Comparison of ENCODE assay signal across 29 mouse cellular contexts in genomic region chr7:100522222-100522621, GRCm38 (mm10). TPM values are rescaled to one million over a fixed set of nuclear protein-coding genes. Genes with fewer than 3 reads are reported as not detected.
A peak's percentile ranks its signal among the peaks of the same experiment; 100 is the strongest.
DNase-seq lines count a peak whose midpoint lies in the region; ATAC-seq and TF ChIP-seq lines count a peak whose summit lies in the region.
"Had no signal": no experiment of that assay in that cellular context is flagged by ENCODE, and none has a peak within 500 bp of the region (broad histone marks: within the 10 kb centered on the region; RNA-seq: fewer than 3 reads in every experiment).

No protein-coding gene starts in this region.

- H3K4me2 ChIP-seq in midbrain, postnatal 0 days (ENCODE audit: low read depth, low read length, poor library complexity, severe bottlenecking), result no peak overlapping the region
- no peak overlapping the region for H3K4me2 ChIP-seq in midbrain, embryonic 15.5 days
- H3K4me2 ChIP-seq in stomach, postnatal 0 days (replicated peaks; ENCODE audit: low read depth), result no peak overlapping the region
- no peak overlapping the region for H3K4me2 ChIP-seq in lung, postnatal 0 days (replicated peaks; ENCODE audit: low read depth, low read length)
- H3K4me2 ChIP-seq: embryonic facial prominence, embryonic 13.5 days; forebrain, embryonic 12.5 days; forebrain, embryonic 15.5 days; heart, embryonic 11.5 days; hindbrain, embryonic 12.5 days; hindbrain, embryonic 15.5 days had no signal

- no peaks in the 10 kb centered on the region for H3K27me3 ChIP-seq in midbrain, postnatal 0 days (ENCODE audit: insufficient read depth, low read length)
- no peaks in the 10 kb centered on the region for H3K27me3 ChIP-seq in midbrain, embryonic 15.5 days (replicated peaks)
- no peaks in the 10 kb centered on the region for H3K27me3 ChIP-seq in Patski
- H3K27me3 ChIP-seq in stomach, postnatal 0 days (ENCODE audit: control insufficient read depth, insufficient read depth, low read length), result no peaks in the 10 kb centered on the region
- no peaks in the 10 kb centered on the region for H3K27me3 ChIP-seq in lung, postnatal 0 days (replicated peaks; ENCODE audit: insufficient read depth, low read length)
- H3K27me3 ChIP-seq: embryonic facial prominence, embryonic 13.5 days; forebrain, embryonic 12.5 days; forebrain, embryonic 15.5 days; hindbrain, embryonic 12.5 days; hindbrain, embryonic 15.5 days had no signal

- no peaks in the 10 kb centered on the region for H3K4me1 ChIP-seq in midbrain, postnatal 0 days (ENCODE audit: insufficient read depth, low read length)
- no peaks in the 10 kb centered on the region for H3K4me1 ChIP-seq in midbrain, embryonic 15.5 days
- H3K4me1 ChIP-seq in stomach, postnatal 0 days (replicated peaks; ENCODE audit: control insufficient read depth, insufficient read depth), result no peaks in the 10 kb centered on the region
- no peaks in the 10 kb centered on the region for H3K4me1 ChIP-seq in lung, postnatal 0 days (ENCODE audit: insufficient read depth, low read depth, low read length)
- H3K4me1 ChIP-seq: embryonic facial prominence, embryonic 10.5 days; embryonic facial prominence, embryonic 13.5 days; forebrain, embryonic 12.5 days; forebrain, embryonic 15.5 days; hindbrain, embryonic 15.5 days had no signal

- H3K9me3 ChIP-seq in midbrain, postnatal 0 days (ENCODE audit: low read length), result no peaks in the 10 kb centered on the region
- no peaks in the 10 kb centered on the region for H3K9me3 ChIP-seq in midbrain, embryonic 15.5 days
- H3K9me3 ChIP-seq in stomach, postnatal 0 days (ENCODE audit: control insufficient read depth, low read length), result no peaks in the 10 kb centered on the region
- H3K9me3 ChIP-seq in lung, postnatal 0 days (ENCODE audit: low read length), result no peaks in the 10 kb centered on the region
- H3K9me3 ChIP-seq: embryonic facial prominence, embryonic 10.5 days; embryonic facial prominence, embryonic 13.5 days; forebrain, embryonic 12.5 days; forebrain, embryonic 15.5 days; hindbrain, embryonic 12.5 days; hindbrain, embryonic 15.5 days had no signal

- no peak for TF ChIP-seq EP300 in stomach, postnatal 0 days (optimal IDR thresholded peaks at IDR 0.05)
- TF ChIP-seq EP300 in lung, postnatal 0 days (IDR thresholded peaks at IDR 0.05), result no peak

- POLR2A ChIA-PET in Patski (lab: Charles Lee), result interaction anchor here (0.6 kb wide), 1 partner anchor 150 kb away, joined by 5 read pairs; no protein-coding TSS in a partner anchor

- no peak overlapping the region for H3K9ac ChIP-seq in midbrain, postnatal 0 days (replicated peaks; ENCODE audit: low read length, poor library complexity, severe bottlenecking)
- H3K9ac ChIP-seq in midbrain, embryonic 15.5 days, result no peak overlapping the region
- no peak overlapping the region for H3K9ac ChIP-seq in stomach, postnatal 0 days (ENCODE audit: low read length)
- no peak overlapping the region for H3K9ac ChIP-seq in lung, postnatal 0 days (replicated peaks; ENCODE audit: low read depth)
- H3K9ac ChIP-seq: embryonic facial prominence, embryonic 13.5 days; forebrain, embryonic 12.5 days; forebrain, embryonic 15.5 days; hindbrain, embryonic 12.5 days; hindbrain, embryonic 15.5 days had no signal

- in situ Hi-C loops in Patski (cut with MboI; ENCODE audit: low pct_unique_long_range_greater_than_20kb), result loop anchor here (10.0 kb wide), 2 partner anchors 113 to 343 kb away; partner anchors contain the start of gene Relt

- no peaks in the 10 kb centered on the region for H3K36me3 ChIP-seq in midbrain, postnatal 0 days (ENCODE audit: insufficient read depth, low read length)
- no peaks in the 10 kb centered on the region for H3K36me3 ChIP-seq in midbrain, embryonic 15.5 days (replicated peaks)
- no peaks in the 10 kb centered on the region for H3K36me3 ChIP-seq in stomach, postnatal 0 days (ENCODE audit: control insufficient read depth, insufficient read depth, low read length)
- H3K36me3 ChIP-seq in lung, postnatal 0 days (ENCODE audit: insufficient read depth, low read length), result no peaks in the 10 kb centered on the region
- H3K36me3 ChIP-seq: embryonic facial prominence, embryonic 10.5 days; embryonic facial prominence, embryonic 13.5 days; forebrain, embryonic 12.5 days; forebrain, embryonic 15.5 days; hindbrain, embryonic 12.5 days; hindbrain, embryonic 15.5 days had no signal

- no peak for ATAC-seq in midbrain, postnatal 0 days (ENCODE audit: low FRiP score)
- no peak for ATAC-seq in midbrain, embryonic 15.5 days (replicated peaks)
- no peak for ATAC-seq in Patski
- no peak for ATAC-seq in stomach, postnatal 0 days (ENCODE audit: low FRiP score, low TSS enrichment)
- no peak for ATAC-seq in lung, postnatal 0 days
- ATAC-seq: forebrain, embryonic 15.5 days; intestine, embryonic 16.5 days had no signal

- H3K27ac ChIP-seq in gastrocnemius, adult 2 months, result no peak overlapping the region
- no peak overlapping the region for H3K27ac ChIP-seq in midbrain, postnatal 0 days (ENCODE audit: low read depth, low read length)
- H3K27ac ChIP-seq in midbrain, embryonic 15.5 days, result no peak overlapping the region
- H3K27ac ChIP-seq in stomach, postnatal 0 days (replicated peaks), result no peak overlapping the region
- no peak overlapping the region for H3K27ac ChIP-seq in lung, postnatal 0 days (ENCODE audit: low read length)
- H3K27ac ChIP-seq: embryonic facial prominence, embryonic 10.5 days; embryonic facial prominence, embryonic 13.5 days; forebrain, embryonic 12.5 days; forebrain, embryonic 15.5 days; hindbrain, embryonic 12.5 days; hindbrain, embryonic 15.5 days had no signal

- no peak overlapping the region for H3K4me3 ChIP-seq in gastrocnemius, adult 2 months
- no peak overlapping the region for H3K4me3 ChIP-seq in midbrain, postnatal 0 days (ENCODE audit: low read depth, low read length)
- H3K4me3 ChIP-seq in midbrain, embryonic 15.5 days, result no peak overlapping the region
- no peak overlapping the region for H3K4me3 ChIP-seq in stomach, postnatal 0 days (ENCODE audit: low read depth, low read length)
- no peak overlapping the region for H3K4me3 ChIP-seq in lung, postnatal 0 days (ENCODE audit: low read depth, low read length)
- H3K4me3 ChIP-seq: embryonic facial prominence, embryonic 10.5 days; embryonic facial prominence, embryonic 13.5 days; erythroblast, embryonic 14.5 days; forebrain, embryonic 12.5 days; forebrain, embryonic 15.5 days; hindbrain, embryonic 12.5 days; hindbrain, embryonic 15.5 days had no signal

- TF ChIP-seq CTCF in gastrocnemius, adult 2 months (IDR thresholded peaks at IDR 0.05), result no peak
- TF ChIP-seq CTCF in midbrain, postnatal 0 days (IDR thresholded peaks at IDR 0.05), result 0 out of 2 replicates have a peak, but pooled peaks have one; percentile 4
- peak; percentile 18 for TF ChIP-seq CTCF in Patski (IDR thresholded peaks at IDR 0.05)
- TF ChIP-seq CTCF in stomach, postnatal 0 days (IDR thresholded peaks at IDR 0.05; ENCODE audit: low read depth), result peak; percentile 19
- TF ChIP-seq CTCF in lung, postnatal 0 days (IDR thresholded peaks at IDR 0.05), result no peak

- intact Hi-C loops in gastrocnemius, adult 2 months (cut with DNase I), result loop anchor here (10.0 kb wide), 1 partner anchor 273 kb away; no protein-coding TSS in a partner anchor

- DNase-seq in gastrocnemius, adult 2 months, result peak; percentile 5
- no peak for DNase-seq in gastrocnemius, postnatal 25 days
- no peak for DNase-seq in midbrain, postnatal 0 days (ENCODE audit: low spot score)
- no peak for DNase-seq in Patski (ENCODE audit: low read depth, low spot score)
- DNase-seq in stomach, postnatal 0 days (ENCODE audit: low spot score), result no peak
- no peak for DNase-seq in left cerebral cortex, adult 8-10 months (ENCODE audit: low spot score in 2 of 2)
- DNase-seq in lung, postnatal 0 days (ENCODE audit: low spot score), result no peak
- DNase-seq: adrenal gland, postnatal 14 days; cerebellum, adult 11-12 months; cerebellum, adult 8-10 months; cerebellum, postnatal 10 days; cerebellum, postnatal 36 days; embryo, embryonic 11 days; gastrocnemius, postnatal 10 days; heart, adult 11 months had no signal

- 84% methylated on average over 3 of the region's 3 CpGs for WGBS in midbrain, postnatal 0 days
- 75% methylated on average over 3 of the region's 3 CpGs for WGBS in midbrain, embryonic 15.5 days
- WGBS in stomach, postnatal 0 days, result 73% methylated on average over 3 of the region's 3 CpGs
- 68% methylated on average over 3 of the region's 3 CpGs for WGBS in lung, postnatal 0 days

- CTCF ChIA-PET in Patski (lab: Charles Lee), result no interaction called here

RNA-seq across cellular contexts. Expression of gene Dnajb13, which starts 7.5 kb away (rescaled TPM):
- not detected for total RNA-seq in gastrocnemius, adult 2 months (2021)
- not detected for total RNA-seq in gastrocnemius, postnatal 25 days (2021)
- 4.1 and 4.3 TPM in 2 replicates for total RNA-seq in midbrain, postnatal 0 days (2014; rRNA removed)
- 2.9 and 3.2 TPM in 2 replicates for polyA plus RNA-seq in midbrain, postnatal 0 days (2015; fragmentation: Nextera tagmentation; extraction: Ambion mirVana)
- 3.7 and 4.9 TPM in 2 replicates for polyA plus RNA-seq in midbrain, embryonic 15.5 days (2015; fragmentation: Nextera tagmentation; extraction: Ambion mirVana)
- 0.05 TPM for polyA plus RNA-seq in Patski (2021)
- 0.45 and 0.54 TPM in 2 replicates for polyA plus RNA-seq in stomach, postnatal 0 days (2015; fragmentation: Nextera tagmentation; extraction: Ambion mirVana)
- total RNA-seq in left cerebral cortex, adult 8-10 months (2022), result 1 to 10 TPM in 1 of 4 experiments, under 1 TPM in 3; 0.48 to 1.1 (median 0.79) TPM
- 13.7 and 13.8 TPM in 2 replicates for polyA plus RNA-seq in lung, postnatal 0 days (2015; fragmentation: Nextera tagmentation; extraction: Ambion mirVana)
- total RNA-seq: gastrocnemius, postnatal 10 days; heart, postnatal 25 days had no signal
- polyA plus RNA-seq: erythroblast, embryonic 14.5 days; heart, embryonic 14.5 days had no signal

RNA-seq across cellular contexts. Expression of gene Coa4, which starts 14.6 kb away (rescaled TPM):
- total RNA-seq in gastrocnemius, adult 2 months (2021), result 10 to 100 TPM; 11.4 to 13.2 TPM
- total RNA-seq in gastrocnemius, postnatal 25 days (2021), result 10 to 100 TPM in 1 of 2 experiments, 1 to 10 TPM in 1; 8.1 to 13.0 TPM
- 3.9 and 7.5 TPM in 2 replicates for total RNA-seq in midbrain, postnatal 0 days (2014; rRNA removed)
- polyA plus RNA-seq in midbrain, postnatal 0 days (2015; fragmentation: Nextera tagmentation; extraction: Ambion mirVana), result 5.7 and 6.5 TPM in 2 replicates
- polyA plus RNA-seq in midbrain, embryonic 15.5 days (2015; fragmentation: Nextera tagmentation; extraction: Ambion mirVana), result 15.5 and 17.7 TPM in 2 replicates
- polyA plus RNA-seq in Patski (2021), result 12.6 TPM
- 25.2 and 27.2 TPM in 2 replicates for polyA plus RNA-seq in stomach, postnatal 0 days (2015; fragmentation: Nextera tagmentation; extraction: Ambion mirVana)
- 10 to 100 TPM in 1 of 4 experiments, 1 to 10 TPM in 3; 8.2 to 10.3 (median 9.5) TPM for total RNA-seq in left cerebral cortex, adult 8-10 months (2022)
- polyA plus RNA-seq in lung, postnatal 0 days (2015; fragmentation: Nextera tagmentation; extraction: Ambion mirVana), result 17.0 and 18.2 TPM in 2 replicates

RNA-seq across cellular contexts. Expression of gene Ucp2, which starts 29.1 kb away (rescaled TPM):
- 10 to 100 TPM; 17.4 to 27.2 TPM for total RNA-seq in gastrocnemius, adult 2 months (2021)
- total RNA-seq in gastrocnemius, postnatal 25 days (2021), result 10 to 100 TPM; 31.0 to 52.5 TPM
- 93.0 and 118 TPM in 2 replicates for total RNA-seq in midbrain, postnatal 0 days (2014; rRNA removed)
- 99.5 and 99.9 TPM in 2 replicates for polyA plus RNA-seq in midbrain, postnatal 0 days (2015; fragmentation: Nextera tagmentation; extraction: Ambion mirVana)
- 57.2 and 61.6 TPM in 2 replicates for polyA plus RNA-seq in midbrain, embryonic 15.5 days (2015; fragmentation: Nextera tagmentation; extraction: Ambion mirVana)
- polyA plus RNA-seq in Patski (2021), result 47.7 TPM
- 618 and 662 TPM in 2 replicates for polyA plus RNA-seq in stomach, postnatal 0 days (2015; fragmentation: Nextera tagmentation; extraction: Ambion mirVana)
- total RNA-seq in left cerebral cortex, adult 8-10 months (2022), result 100 to 1,000 TPM in 1 of 4 experiments, 10 to 100 TPM in 3; 63.3 to 124 (median 79.8) TPM
- 528 and 617 TPM in 2 replicates for polyA plus RNA-seq in lung, postnatal 0 days (2015; fragmentation: Nextera tagmentation; extraction: Ambion mirVana)

RNA-seq across cellular contexts. Expression of gene Ucp3, which starts 49.4 kb away (rescaled TPM):
- 100 to 1,000 TPM; 141 to 174 TPM for total RNA-seq in gastrocnemius, adult 2 months (2021)
- 100 to 1,000 TPM; 105 to 189 TPM for total RNA-seq in gastrocnemius, postnatal 25 days (2021)
- not detected in 2 replicates for total RNA-seq in midbrain, postnatal 0 days (2014; rRNA removed)
- polyA plus RNA-seq in midbrain, postnatal 0 days (2015; fragmentation: Nextera tagmentation; extraction: Ambion mirVana), result 0.06 and 0.16 TPM in 2 replicates
- polyA plus RNA-seq in midbrain, embryonic 15.5 days (2015; fragmentation: Nextera tagmentation; extraction: Ambion mirVana), result not detected in 2 replicates
- polyA plus RNA-seq in Patski (2021), result 0.06 TPM
- 1.4 and 1.7 TPM in 2 replicates for polyA plus RNA-seq in stomach, postnatal 0 days (2015; fragmentation: Nextera tagmentation; extraction: Ambion mirVana)
- total RNA-seq in left cerebral cortex, adult 8-10 months (2022), result 1 to 10 TPM; 2.8 to 5.7 (median 3.3) TPM
- 0.08 and 0.15 TPM in 2 replicates for polyA plus RNA-seq in lung, postnatal 0 days (2015; fragmentation: Nextera tagmentation; extraction: Ambion mirVana)
- total RNA-seq: ES-E14; hematopoietic stem cell, adult 5-6 weeks had no signal
- polyA plus RNA-seq: embryonic facial prominence, embryonic 13.5 days; erythroblast, embryonic 14.5 days; forebrain, embryonic 12.5 days; forebrain, embryonic 15.5 days; heart, embryonic 11.5 days; hindbrain, embryonic 12.5 days; hindbrain, embryonic 15.5 days; intestine, embryonic 16.5 days had no signal

Comparison
In these comparisons a context has a peak if more than half of its experiments do, and no peak if none do; other contexts are left out.
1. CTCF ChIP-seq: peak in midbrain, postnatal 0 days (single experiment), Patski (single experiment) and stomach, postnatal 0 days (single experiment); none in gastrocnemius, adult 2 months (single experiment) and lung, postnatal 0 days (single experiment).